Mouse (Mus musculus): Measurements from ENCODE around the gene Tmem262. TPM values are rescaled to one million over a fixed set of nuclear protein-coding genes. Genes with fewer than 3 reads are reported as not detected.
"Not testable (repeated sequence)": the region's sequence is repeated elsewhere in the genome, so short reads cannot be mapped to it uniquely, and the experiment has no call there.

Tmem262 gene
- 0.59 TPM in 1 of 2 replicates, not detected in the other for polyA plus RNA-seq (2012; rRNA removed)

GRCm38 (mm10) chr19:6079983-6080480 lies at the start of gene Tmem262:
Tmem262 (plus strand) TSS chr19:6080033.
- peaks cover 8% of the 10 kb centered on the region for H3K4me1 ChIP-seq (ENCODE audit: control insufficient read depth, insufficient read depth, low read length)
- H3K27ac ChIP-seq (ENCODE audit: insufficient read depth, low read length): no peak within 1 kb of the TSS
- TF ChIP-seq POLR2A (IDR thresholded peaks at IDR 0.05; ENCODE audit: borderline replicate concordance, insufficient read depth, low read length) (no peak), CTCF (IDR thresholded peaks at IDR 0.05; ENCODE audit: borderline replicate concordance, insufficient read depth, low read depth, low read length) (no peak)
- H3K27me3 ChIP-seq (ENCODE audit: control insufficient read depth, insufficient read depth, low read length): no peaks in the 10 kb centered on the region
- no peak within 1 kb of the TSS for H3K4me3 ChIP-seq (replicated peaks; ENCODE audit: insufficient read depth, low read depth, low read length)
- no peak for DNase-seq
- WGBS: 90% methylated on average over 12 of the region's 12 CpGs

- Histone ChIP-seq H3K4me1 (ENCODE audit: control insufficient read depth, insufficient read depth, low read length) (no peaks in the 10 kb centered on the region), H3K27me3 (ENCODE audit: control insufficient read depth, insufficient read depth, low read length) (no peaks in the 10 kb centered on the region), H3K27ac (ENCODE audit: insufficient read depth, low read length) (no peak overlapping the region), H3K4me3 (replicated peaks; ENCODE audit: insufficient read depth, low read depth, low read length) (no peak overlapping the region)
- TF ChIP-seq CTCF (IDR thresholded peaks at IDR 0.05; ENCODE audit: borderline replicate concordance, insufficient read depth, low read depth, low read length) (no peak), POLR2A (IDR thresholded peaks at IDR 0.05; ENCODE audit: borderline replicate concordance, insufficient read depth, low read length) (no peak)
- no peak for DNase-seq
- WGBS: 63% methylated on average over 14 of the region's 14 CpGs
These were observed 49.1 kb upstream of the Tmem262 start for GRCm38 (mm10) chr19:6030520-6031280.

DNA sequence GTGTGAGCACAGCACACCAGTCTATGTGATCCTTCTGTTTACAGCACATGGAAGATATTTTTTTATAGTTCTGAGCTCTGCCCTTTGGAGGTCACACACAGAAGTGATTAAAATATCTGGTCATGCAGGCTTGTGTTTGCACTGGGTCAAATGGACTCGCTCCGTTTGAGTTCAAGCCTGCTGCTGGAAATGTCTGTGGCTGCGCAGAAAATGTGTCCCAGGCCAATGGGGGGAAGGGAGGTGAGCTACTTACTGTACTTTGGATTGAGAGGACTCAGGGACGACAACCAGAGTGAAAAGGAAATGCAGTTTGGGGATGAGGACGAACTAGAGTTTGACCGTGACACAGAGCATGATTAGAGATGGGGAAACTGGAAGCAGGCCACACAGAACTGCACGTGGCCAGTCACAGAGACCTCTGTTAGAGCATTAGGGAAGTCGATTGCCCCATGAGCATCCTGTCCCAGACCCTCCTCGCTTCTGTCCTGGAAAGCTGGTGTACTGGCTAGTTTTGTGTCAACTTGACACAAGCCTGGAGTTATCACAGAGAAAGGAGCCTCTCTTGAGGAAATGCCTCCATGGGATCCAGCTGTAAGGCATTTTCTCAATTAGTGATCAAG lies 43.8 kb upstream of the Tmem262 start:
- Histone ChIP-seq H3K27me3 (ENCODE audit: control insufficient read depth, insufficient read depth, low read length) (no peaks in the 10 kb centered on the region), H3K27ac (ENCODE audit: insufficient read depth, low read length) (no peak overlapping the region), H3K4me1 (ENCODE audit: control insufficient read depth, insufficient read depth, low read length) (no peaks in the 10 kb centered on the region), H3K4me3 (replicated peaks; ENCODE audit: insufficient read depth, low read depth, low read length) (no peak overlapping the region)
- no peak for DNase-seq
- TF ChIP-seq POLR2A (IDR thresholded peaks at IDR 0.05; ENCODE audit: borderline replicate concordance, insufficient read depth, low read length) (no peak), CTCF (IDR thresholded peaks at IDR 0.05; ENCODE audit: borderline replicate concordance, insufficient read depth, low read depth, low read length) (no peak)
- 77% methylated on average over 9 of the region's 9 CpGs for WGBS

DNA sequence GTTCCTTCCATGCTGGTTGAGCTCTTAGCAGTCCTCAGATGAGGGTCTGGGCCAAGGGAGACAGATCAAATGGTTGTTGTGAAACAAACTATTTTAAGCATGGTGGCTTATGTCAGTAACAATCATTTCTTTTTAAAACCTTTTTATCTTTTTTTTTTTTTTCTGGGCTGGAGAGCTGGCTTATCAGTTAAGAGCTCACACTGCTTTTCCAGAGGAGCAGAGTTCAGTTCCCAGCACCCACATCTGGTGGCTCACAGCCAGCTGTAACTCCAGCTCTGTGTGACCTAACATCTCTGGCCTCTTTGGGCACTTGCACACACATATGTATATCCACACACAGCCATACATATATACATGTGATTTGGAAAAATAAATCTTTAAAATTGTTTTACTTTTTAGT lies 42.1 kb upstream of the Tmem262 start:
- no peak for DNase-seq
- no peak for TF ChIP-seq POLR2A (IDR thresholded peaks at IDR 0.05; ENCODE audit: borderline replicate concordance, insufficient read depth, low read length)
- TF ChIP-seq CTCF (IDR thresholded peaks at IDR 0.05; ENCODE audit: borderline replicate concordance, insufficient read depth, low read depth, low read length): no peak

GRCm38 (mm10) chr19:6038326-6038725 lies 41.5 kb upstream of the Tmem262 start:
- no peaks in the 10 kb centered on the region for H3K4me1 ChIP-seq (ENCODE audit: control insufficient read depth, insufficient read depth, low read length)
- H3K27ac ChIP-seq (ENCODE audit: insufficient read depth, low read length): no peak overlapping the region
- TF ChIP-seq CTCF (IDR thresholded peaks at IDR 0.05; ENCODE audit: borderline replicate concordance, insufficient read depth, low read depth, low read length) (no peak), POLR2A (IDR thresholded peaks at IDR 0.05; ENCODE audit: borderline replicate concordance, insufficient read depth, low read length) (no peak)
- no peaks in the 10 kb centered on the region for H3K27me3 ChIP-seq (ENCODE audit: control insufficient read depth, insufficient read depth, low read length)
- WGBS: 34% methylated on average over 7 of the region's 7 CpGs
- no peak overlapping the region for H3K4me3 ChIP-seq (replicated peaks; ENCODE audit: insufficient read depth, low read depth, low read length)
- DNase-seq: no peak

More for the DNA sequence above, 42.1 kb upstream of the Tmem262 start:
- Histone ChIP-seq H3K4me1 (ENCODE audit: control insufficient read depth, insufficient read depth, low read length) (no peaks in the 10 kb centered on the region), H3K4me3 (replicated peaks; ENCODE audit: insufficient read depth, low read depth, low read length) (no peak overlapping the region), H3K27ac (ENCODE audit: insufficient read depth, low read length) (no peak overlapping the region), H3K27me3 (ENCODE audit: control insufficient read depth, insufficient read depth, low read length) (no peaks in the 10 kb centered on the region)

GRCm38 (mm10) chr19:6040002-6040401 lies 39.8 kb upstream of the Tmem262 start:
- H3K27me3 ChIP-seq (ENCODE audit: control insufficient read depth, insufficient read depth, low read length): no peaks in the 10 kb centered on the region
- no peak for TF ChIP-seq CTCF (IDR thresholded peaks at IDR 0.05; ENCODE audit: borderline replicate concordance, insufficient read depth, low read depth, low read length)
- TF ChIP-seq POLR2A (IDR thresholded peaks at IDR 0.05; ENCODE audit: borderline replicate concordance, insufficient read depth, low read length): no peak
- DNase-seq: no peak
- H3K4me3 ChIP-seq (replicated peaks; ENCODE audit: insufficient read depth, low read depth, low read length): no peak overlapping the region
- no peaks in the 10 kb centered on the region for H3K4me1 ChIP-seq (ENCODE audit: control insufficient read depth, insufficient read depth, low read length)
- no peak overlapping the region for H3K27ac ChIP-seq (ENCODE audit: insufficient read depth, low read length)

GRCm38 (mm10) chr19:6042293-6042692 lies 37.5 kb upstream of the Tmem262 start:
- WGBS: 31% methylated on average over 9 of the region's 9 CpGs
- no peaks in the 10 kb centered on the region for H3K4me1 ChIP-seq (ENCODE audit: control insufficient read depth, insufficient read depth, low read length)
- no peaks in the 10 kb centered on the region for H3K27me3 ChIP-seq (ENCODE audit: control insufficient read depth, insufficient read depth, low read length)
- DNase-seq: no peak
- no peak for TF ChIP-seq POLR2A (IDR thresholded peaks at IDR 0.05; ENCODE audit: borderline replicate concordance, insufficient read depth, low read length)
- no peak for TF ChIP-seq CTCF (IDR thresholded peaks at IDR 0.05; ENCODE audit: borderline replicate concordance, insufficient read depth, low read depth, low read length)
- no peak overlapping the region for H3K4me3 ChIP-seq (replicated peaks; ENCODE audit: insufficient read depth, low read depth, low read length)
- no peak overlapping the region for H3K27ac ChIP-seq (ENCODE audit: insufficient read depth, low read length)

GRCm38 (mm10) chr19:6044102-6044501 lies 35.7 kb upstream of the Tmem262 start:
- WGBS: 41% methylated on average over 4 of the region's 4 CpGs
- DNase-seq; H3K27ac ChIP-seq (ENCODE audit: insufficient read depth, low read length); H3K4me1 ChIP-seq (ENCODE audit: control insufficient read depth, insufficient read depth, low read length); H3K27me3 ChIP-seq (ENCODE audit: control insufficient read depth, insufficient read depth, low read length); H3K4me3 ChIP-seq (replicated peaks; ENCODE audit: insufficient read depth, low read depth, low read length): not testable (repeated sequence)

All from cerebellum, adult 2 months (tissue).